Comparison of ENCODE assay signal across 8 mouse cellular contexts in genomic region chr2:34802565-34803245, GRCm38 (mm10). TPM values are rescaled to one million over a fixed set of nuclear protein-coding genes. Genes with fewer than 3 reads are reported as not detected.
DNase-seq lines count a peak whose midpoint lies in the region; ATAC-seq lines count a peak whose summit lies in the region.
"Not testable (repeated sequence)": the region's sequence is repeated elsewhere in the genome, so short reads cannot be mapped to it uniquely, and the experiment has no call there.
"Had no signal": no experiment of that assay in that cellular context is flagged by ENCODE, and none has a peak within 500 bp of the region (broad histone marks: within the 10 kb centered on the region; RNA-seq: fewer than 3 reads in every experiment).

No protein-coding gene starts in this region.

- not testable (repeated sequence) for H3K27me3 ChIP-seq in embryonic facial prominence, embryonic 10.5 days (replicated peaks; ENCODE audit: low read depth, poor library complexity, severe bottlenecking); intestine, embryonic 14.5 days (replicated peaks; ENCODE audit: control insufficient read depth, insufficient read depth, low read length); limb, embryonic 11.5 days (ENCODE audit: control insufficient read depth, insufficient read depth, low read length)

- H3K36me3 ChIP-seq in embryonic facial prominence, embryonic 10.5 days (replicated peaks) = peaks cover 39% of the 10 kb centered on the region
- H3K36me3 ChIP-seq in intestine, embryonic 14.5 days (ENCODE audit: control insufficient read depth, insufficient read depth, low read length) = peaks cover 21% of the 10 kb centered on the region
- not testable (repeated sequence) for H3K36me3 ChIP-seq in limb, embryonic 11.5 days (ENCODE audit: control insufficient read depth, insufficient read depth, low read length)

- H3K9me3 ChIP-seq in embryonic facial prominence, embryonic 10.5 days; intestine, embryonic 14.5 days (ENCODE audit: control insufficient read depth, low read length); limb, embryonic 11.5 days (ENCODE audit: control insufficient read depth, low read length): not testable (repeated sequence)

- H3K4me2 ChIP-seq in intestine, embryonic 14.5 days (ENCODE audit: low read length) = peak overlapping the region; percentile 82
- peak overlapping the region; percentile 76 for H3K4me2 ChIP-seq in limb, embryonic 11.5 days (ENCODE audit: low read depth, severe bottlenecking)

- under 1% methylated on average over 32 of the region's 32 CpGs for WGBS in embryonic facial prominence, embryonic 10.5 days
- under 1% methylated on average over 20 of the region's 32 CpGs for WGBS in intestine, embryonic 14.5 days
- WGBS in limb, embryonic 11.5 days = under 1% methylated on average over 32 of the region's 32 CpGs

- DNase-seq in adipocyte (ENCODE audit: low spot score) = peak; percentile 72
- peak; percentile 43 for DNase-seq in embryonic facial prominence, embryonic 10.5 days (ENCODE audit: low spot score)
- DNase-seq in heart, adult 11 months = peak; percentile 86
- DNase-seq in intestine, embryonic 14.5 days (ENCODE audit: low spot score) = not testable (repeated sequence)
- peak; percentile 36 for DNase-seq in limb, embryonic 11.5 days (ENCODE audit: low spot score)
- DNase-seq in retina, postnatal 1 day = peak; percentile 29

- peak overlapping the region; percentile 69 for H3K4me3 ChIP-seq in embryonic facial prominence, embryonic 10.5 days
- peak overlapping the region; percentile 62 for H3K4me3 ChIP-seq in intestine, embryonic 14.5 days (ENCODE audit: low read depth, low read length)
- peak overlapping the region; percentile 69 for H3K4me3 ChIP-seq in limb, embryonic 11.5 days (ENCODE audit: low read depth, low read length)

- peak overlapping the region; percentile 90 for H3K27ac ChIP-seq in embryonic facial prominence, embryonic 10.5 days (replicated peaks)
- peak overlapping the region; percentile 84 for H3K27ac ChIP-seq in intestine, embryonic 14.5 days (ENCODE audit: low read depth)
- peak overlapping the region; percentile 70; the same call in 1 of the 2 replicates for H3K27ac ChIP-seq in limb, embryonic 11.5 days (replicated peaks; ENCODE audit: low read depth, low read length)

- H3K9ac ChIP-seq in intestine, embryonic 14.5 days (ENCODE audit: low read length) = peak overlapping the region; percentile 82
- H3K9ac ChIP-seq in limb, embryonic 11.5 days (ENCODE audit: low read length) = peak overlapping the region; percentile 74

- peaks cover 34% of the 10 kb centered on the region for H3K4me1 ChIP-seq in embryonic facial prominence, embryonic 10.5 days
- not testable (repeated sequence) for H3K4me1 ChIP-seq in intestine, embryonic 14.5 days (replicated peaks; ENCODE audit: control insufficient read depth, insufficient read depth, low read length); limb, embryonic 11.5 days (ENCODE audit: control insufficient read depth, insufficient read depth, low read length)

- peak; percentile 40 for ATAC-seq in intestine, embryonic 14.5 days (replicated peaks; ENCODE audit: low FRiP score, low TSS enrichment, low read depth)
- ATAC-seq in limb, embryonic 11.5 days (ENCODE audit: insufficient number of reproducible peaks, low FRiP score, low TSS enrichment, low read depth) = peak; percentile 56
- peak; percentile 36 for ATAC-seq in megakaryocyte, adult 5-6 weeks (ENCODE audit: poor library complexity, severe bottlenecking)

RNA-seq across cellular contexts. Expression of gene Rabepk, which starts 3.0 kb away (rescaled TPM):
- 39.3 and 44.2 TPM in 2 replicates for polyA plus RNA-seq in embryonic facial prominence, embryonic 10.5 days (2016; fragmentation: Nextera tagmentation; extraction: Ambion mirVana)
- 48.8 and 51.0 TPM in 2 replicates for polyA plus RNA-seq in intestine, embryonic 14.5 days (2014; fragmentation: Nextera tagmentation; extraction: Ambion mirVana)
- 34.9 and 40.5 TPM in 2 replicates for polyA plus RNA-seq in limb, embryonic 11.5 days (2014; fragmentation: Nextera tagmentation; extraction: Ambion mirVana)
- 6.7 and 11.4 TPM in 2 replicates for total RNA-seq in megakaryocyte, adult 5-6 weeks (2015)
- total RNA-seq in megakaryocyte, adult 5-6 weeks (2017) = 18.5 and 22.8 TPM in 2 replicates

RNA-seq across cellular contexts. Expression of gene Fbxw2, which starts 23.4 kb away (rescaled TPM):
- polyA plus RNA-seq in embryonic facial prominence, embryonic 10.5 days (2016; fragmentation: Nextera tagmentation; extraction: Ambion mirVana) = 77.3 and 79.0 TPM in 2 replicates
- polyA plus RNA-seq in intestine, embryonic 14.5 days (2014; fragmentation: Nextera tagmentation; extraction: Ambion mirVana) = 61.4 and 62.2 TPM in 2 replicates
- 67.1 and 74.3 TPM in 2 replicates for polyA plus RNA-seq in limb, embryonic 11.5 days (2014; fragmentation: Nextera tagmentation; extraction: Ambion mirVana)
- 48.9 and 56.0 TPM in 2 replicates for total RNA-seq in megakaryocyte, adult 5-6 weeks (2015)
- total RNA-seq in megakaryocyte, adult 5-6 weeks (2017) = 66.2 TPM in 2 replicates

RNA-seq across cellular contexts. Expression of gene Gm34653, which starts 30.1 kb away (rescaled TPM):
- polyA plus RNA-seq in embryonic facial prominence, embryonic 10.5 days (2016; fragmentation: Nextera tagmentation; extraction: Ambion mirVana) = 0.09 TPM in 1 of 2 replicates, not detected in the other
- not detected in 2 replicates for polyA plus RNA-seq in intestine, embryonic 14.5 days (2014; fragmentation: Nextera tagmentation; extraction: Ambion mirVana)
- polyA plus RNA-seq in limb, embryonic 11.5 days (2014; fragmentation: Nextera tagmentation; extraction: Ambion mirVana) = not detected in 2 replicates
- not detected in 2 replicates for total RNA-seq in megakaryocyte, adult 5-6 weeks (2015)
- not detected in 2 replicates for total RNA-seq in megakaryocyte, adult 5-6 weeks (2017)
- total RNA-seq: layer of hippocampus, postnatal 36 days had no signal

RNA-seq across cellular contexts. Expression of gene Hspa5, which starts 30.9 kb away (rescaled TPM):
- polyA plus RNA-seq in embryonic facial prominence, embryonic 10.5 days (2016; fragmentation: Nextera tagmentation; extraction: Ambion mirVana) = 908 and 968 TPM in 2 replicates
- polyA plus RNA-seq in intestine, embryonic 14.5 days (2014; fragmentation: Nextera tagmentation; extraction: Ambion mirVana) = 780 and 861 TPM in 2 replicates
- 886 and 955 TPM in 2 replicates for polyA plus RNA-seq in limb, embryonic 11.5 days (2014; fragmentation: Nextera tagmentation; extraction: Ambion mirVana)
- total RNA-seq in megakaryocyte, adult 5-6 weeks (2015) = 189 and 204 TPM in 2 replicates
- total RNA-seq in megakaryocyte, adult 5-6 weeks (2017) = 538 and 554 TPM in 2 replicates

RNA-seq across cellular contexts. Expression of gene Gapvd1, which starts 47.7 kb away (rescaled TPM):
- polyA plus RNA-seq in embryonic facial prominence, embryonic 10.5 days (2016; fragmentation: Nextera tagmentation; extraction: Ambion mirVana) = 80.6 and 87.1 TPM in 2 replicates
- 80.1 and 82.7 TPM in 2 replicates for polyA plus RNA-seq in intestine, embryonic 14.5 days (2014; fragmentation: Nextera tagmentation; extraction: Ambion mirVana)
- 93.2 and 102 TPM in 2 replicates for polyA plus RNA-seq in limb, embryonic 11.5 days (2014; fragmentation: Nextera tagmentation; extraction: Ambion mirVana)
- 35.0 and 39.1 TPM in 2 replicates for total RNA-seq in megakaryocyte, adult 5-6 weeks (2015)
- total RNA-seq in megakaryocyte, adult 5-6 weeks (2017) = 58.9 and 59.3 TPM in 2 replicates
